Mouse (Mus musculus): ENCODE data around the gene Hexa. TPM values are rescaled to one million over a fixed set of nuclear protein-coding genes. Genes with fewer than 3 reads are reported as not detected.

Hexa gene
- total RNA-seq (2015) (98.6 and 103 TPM in 2 replicates), total RNA-seq (2017) (168 and 210 TPM in 2 replicates)

DNA sequence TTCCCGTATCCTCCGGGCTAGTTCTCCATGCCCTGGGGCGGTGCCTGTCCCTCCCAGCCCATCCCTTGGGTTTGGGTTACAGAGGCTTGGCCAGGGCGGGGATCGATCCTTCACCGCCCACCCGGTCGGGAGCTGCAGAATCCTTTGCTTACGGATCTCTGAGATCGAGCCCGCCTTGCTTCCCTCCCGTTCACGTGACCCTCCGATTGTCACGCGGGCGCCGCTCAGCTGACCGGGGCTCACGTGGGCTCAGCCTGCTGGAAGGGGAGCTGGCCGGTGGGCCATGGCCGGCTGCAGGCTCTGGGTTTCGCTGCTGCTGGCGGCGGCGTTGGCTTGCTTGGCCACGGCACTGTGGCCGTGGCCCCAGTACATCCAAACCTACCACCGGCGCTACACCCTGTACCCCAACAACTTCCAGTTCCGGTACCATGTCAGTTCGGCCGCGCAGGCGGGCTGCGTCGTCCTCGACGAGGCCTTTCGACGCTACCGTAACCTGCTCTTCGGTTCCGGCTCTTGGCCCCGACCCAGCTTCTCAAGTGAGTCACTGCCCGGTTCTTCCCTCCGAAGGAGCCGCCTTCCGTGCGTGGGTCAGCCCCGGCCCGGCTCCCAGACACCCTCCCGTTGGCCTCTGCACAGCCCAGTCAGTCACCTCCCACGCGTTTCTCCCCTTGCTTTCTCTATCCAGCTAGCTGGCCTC is at the start of gene Hexa, which contains the start of gene Tmem202:
Hexa (plus strand) TSS at position 100 of the 697 bp plus-strand sequence.
Tmem202 (minus strand) TSS at position 407 of the 697 bp plus-strand sequence.
- ATAC-seq (replicated peaks; ENCODE audit: poor library complexity): peak; percentile 58

DNA sequence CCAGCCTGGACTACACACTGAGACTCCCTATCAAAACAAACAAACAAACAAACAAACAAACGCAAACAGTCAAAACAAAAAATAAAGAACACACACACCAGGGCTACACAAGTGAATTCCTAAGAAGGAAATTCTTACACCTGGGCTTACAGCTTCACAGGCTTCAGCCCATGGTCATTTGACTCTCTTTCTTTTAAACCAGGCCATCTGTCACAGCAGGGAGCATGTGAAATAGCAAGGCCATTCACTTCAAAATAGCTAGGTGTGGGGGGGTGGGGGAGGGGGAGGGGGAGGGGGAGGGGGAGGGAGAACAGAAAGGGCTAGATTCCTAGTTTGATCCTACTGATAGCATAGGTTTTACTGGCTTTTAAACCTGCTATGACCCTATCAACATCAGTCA is 31.2 kb upstream of the Hexa start:
- ATAC-seq (replicated peaks; ENCODE audit: poor library complexity): no peak

DNA sequence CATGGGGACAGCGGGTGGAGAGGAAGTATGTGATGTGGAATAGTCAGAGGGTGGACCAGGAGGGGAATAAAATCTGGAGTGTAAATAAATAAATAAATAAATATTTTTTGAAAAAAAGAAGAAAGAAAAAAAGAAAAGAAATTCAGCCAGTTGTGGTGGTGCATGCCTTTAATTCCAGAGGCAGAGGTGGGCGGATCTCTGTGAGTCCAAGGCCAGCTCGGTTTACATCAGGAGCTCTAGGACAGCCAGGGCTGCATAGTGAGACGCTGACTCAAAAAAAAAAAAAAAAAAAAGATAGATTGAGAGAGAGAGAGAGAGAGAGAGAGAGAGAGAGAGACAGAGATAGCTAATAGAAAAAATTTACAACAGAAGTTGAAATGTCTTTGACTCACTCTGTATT is 27.0 kb upstream of the Hexa start:
- no peak for ATAC-seq (replicated peaks; ENCODE audit: poor library complexity)

DNA sequence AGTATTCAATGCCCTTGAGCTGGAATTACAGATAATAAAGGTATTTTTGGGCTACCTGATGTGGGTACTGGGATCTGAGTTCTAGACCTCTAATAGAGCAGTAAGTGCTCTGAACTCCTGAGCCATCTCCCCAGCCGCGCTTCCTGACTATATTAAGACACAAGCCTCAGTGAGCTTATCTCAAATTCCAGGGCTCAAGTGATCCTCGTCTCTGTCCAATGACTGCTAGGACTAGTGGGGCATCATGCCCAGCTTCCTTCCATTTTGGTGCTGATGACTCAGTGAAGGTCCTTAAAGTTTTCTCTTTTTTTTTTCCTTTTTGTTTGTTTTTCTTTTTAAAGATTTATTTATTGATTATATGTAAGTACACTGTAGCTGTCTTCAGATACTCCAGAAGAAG is 24.3 kb upstream of the Hexa start:
- no peak for ATAC-seq (replicated peaks; ENCODE audit: poor library complexity)

DNA sequence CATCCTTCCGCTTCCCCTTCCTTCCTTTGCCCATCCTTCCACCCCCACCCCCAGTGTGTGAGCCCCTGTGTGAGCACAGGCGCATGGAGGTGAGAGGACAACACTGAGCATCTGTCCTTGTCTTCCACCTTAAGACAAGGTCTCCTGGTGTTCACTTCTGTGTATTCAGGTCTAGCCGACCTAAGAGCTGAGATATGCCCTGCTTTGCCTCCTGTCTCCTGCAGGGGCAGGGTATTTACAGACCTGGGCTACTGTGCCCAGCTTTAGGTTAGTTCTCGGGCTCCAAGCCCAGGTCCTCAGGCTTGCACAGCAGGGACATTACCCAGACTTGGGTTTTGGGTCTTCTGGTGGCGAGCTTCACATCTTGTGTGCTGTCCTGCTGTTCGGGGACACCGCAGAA is 22.2 kb upstream of the Hexa start:
- ATAC-seq (replicated peaks; ENCODE audit: poor library complexity): peak; percentile 58

DNA sequence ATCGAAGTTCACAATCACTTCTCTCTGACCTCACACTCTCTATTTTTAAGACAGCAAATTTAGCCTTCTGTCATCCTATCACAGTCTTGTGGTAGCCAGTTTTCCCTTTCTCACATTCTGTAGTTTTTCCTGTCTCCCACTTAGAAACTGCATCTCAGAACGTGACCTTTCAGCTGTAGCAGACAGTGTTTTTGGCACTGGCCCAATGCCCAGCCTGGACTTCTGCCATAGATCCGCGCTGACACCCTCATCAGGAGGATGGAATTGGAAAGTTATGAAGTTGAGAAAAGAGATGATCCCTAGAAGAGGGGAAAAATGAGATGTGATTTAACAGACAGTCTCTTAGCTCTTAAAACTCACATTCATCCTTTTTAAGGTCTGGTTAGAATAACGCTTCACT is 20.4 kb upstream of the Hexa start:
- ATAC-seq (replicated peaks; ENCODE audit: poor library complexity): no peak

DNA sequence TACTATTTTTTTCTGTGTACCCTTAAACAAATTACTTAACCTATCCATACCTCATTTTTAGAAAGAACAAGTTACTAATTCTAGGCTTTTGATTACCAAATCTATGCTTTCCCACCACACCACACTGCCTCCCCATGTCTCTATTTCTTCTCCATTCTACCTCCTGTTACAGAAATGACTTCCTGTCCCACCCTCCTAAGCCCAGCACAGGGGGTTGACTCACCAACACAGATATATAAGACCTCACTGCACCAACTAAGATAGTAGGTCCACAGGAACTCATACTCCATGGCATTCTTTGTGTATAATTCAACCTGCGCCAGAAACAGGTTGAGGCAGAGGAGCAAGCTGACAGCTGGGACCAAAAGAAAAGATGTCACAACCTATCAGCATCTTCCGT is 19.9 kb upstream of the Hexa start:
- no peak for ATAC-seq (replicated peaks; ENCODE audit: poor library complexity)

DNA sequence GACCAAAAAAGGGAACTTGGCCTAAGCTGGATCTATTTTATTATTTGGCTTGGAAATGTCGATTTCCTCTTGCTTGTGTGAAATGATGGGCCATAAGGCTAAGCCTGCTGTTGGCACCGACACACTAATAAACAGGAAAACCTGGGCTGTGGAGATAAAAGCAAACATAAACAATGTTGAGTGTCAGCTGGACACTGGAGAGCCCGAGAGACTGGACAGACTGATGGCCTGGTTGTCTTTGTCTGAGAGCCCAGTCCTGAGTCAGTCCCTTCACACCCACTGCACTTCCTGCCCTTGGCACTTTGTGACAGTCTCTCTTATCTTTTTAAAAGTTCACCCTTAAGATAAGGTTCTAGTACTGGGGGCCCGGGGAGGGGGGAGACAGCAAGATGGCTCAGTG is 16.4 kb upstream of the Hexa start:
- no peak for ATAC-seq (replicated peaks; ENCODE audit: poor library complexity)

DNA sequence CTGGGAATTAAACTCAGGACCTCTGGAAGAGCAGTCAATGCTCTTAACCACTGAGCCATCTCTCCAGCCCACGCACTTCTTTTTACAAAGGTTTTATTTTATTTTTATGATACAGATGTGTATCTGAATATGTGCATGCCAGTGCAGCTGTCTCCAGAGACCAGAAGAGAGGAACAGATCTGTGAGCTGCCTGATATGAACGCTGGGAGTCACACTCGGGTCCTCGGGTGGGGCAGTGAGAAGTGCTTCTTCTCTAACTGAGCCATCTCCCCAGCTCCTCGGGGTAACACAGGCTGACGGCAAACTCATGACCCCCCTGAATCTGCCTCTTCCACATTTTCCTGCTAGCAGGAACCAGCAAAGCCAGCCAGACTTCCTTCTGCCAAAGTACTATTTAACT is 12.6 kb upstream of the Hexa start:
- peak; percentile 42; the same call in 1 of the 2 replicates for ATAC-seq (replicated peaks; ENCODE audit: poor library complexity)

DNA sequence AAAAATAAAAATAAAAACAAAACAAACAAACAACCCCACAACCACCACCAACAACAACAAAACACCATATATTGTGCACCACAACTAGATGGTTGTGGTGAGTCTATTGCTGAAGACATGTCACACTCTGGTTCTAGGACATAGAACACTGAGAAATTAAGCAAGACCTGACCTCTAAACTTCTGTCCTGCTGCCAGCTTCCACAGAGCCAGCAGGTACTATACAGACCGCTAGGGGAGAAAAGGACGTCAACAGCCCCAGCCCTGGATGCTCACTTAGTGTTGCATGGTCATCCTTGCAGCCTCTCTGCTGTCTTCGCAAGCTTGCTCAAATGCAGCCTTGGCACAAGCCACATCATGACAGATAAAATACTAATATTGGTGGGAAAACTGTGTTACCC is 11.8 kb upstream of the Hexa start:
- ATAC-seq (replicated peaks; ENCODE audit: poor library complexity): 0 out of 2 replicates have a peak, but pooled peaks have one; percentile 11

DNA sequence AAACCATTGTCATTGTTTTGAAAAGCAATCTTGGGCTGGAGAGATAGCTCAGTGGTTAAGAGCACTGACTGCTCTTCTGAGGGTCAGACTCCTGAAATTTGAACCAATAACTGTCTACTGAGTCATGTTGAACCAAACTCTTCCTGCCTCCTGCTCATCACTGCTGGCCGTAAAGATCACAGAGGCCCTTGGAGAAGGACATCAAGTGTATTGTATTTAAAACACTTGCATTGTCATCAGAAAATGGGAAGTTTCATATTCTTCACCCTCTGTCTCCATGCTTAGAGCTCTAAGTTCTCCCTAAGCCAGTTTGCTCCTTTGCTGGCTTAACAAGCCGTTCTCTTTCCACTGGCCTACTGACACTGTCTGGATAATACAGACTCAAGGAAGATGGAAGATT is 11.1 kb upstream of the Hexa start:
- no peak for ATAC-seq (replicated peaks; ENCODE audit: poor library complexity)

DNA sequence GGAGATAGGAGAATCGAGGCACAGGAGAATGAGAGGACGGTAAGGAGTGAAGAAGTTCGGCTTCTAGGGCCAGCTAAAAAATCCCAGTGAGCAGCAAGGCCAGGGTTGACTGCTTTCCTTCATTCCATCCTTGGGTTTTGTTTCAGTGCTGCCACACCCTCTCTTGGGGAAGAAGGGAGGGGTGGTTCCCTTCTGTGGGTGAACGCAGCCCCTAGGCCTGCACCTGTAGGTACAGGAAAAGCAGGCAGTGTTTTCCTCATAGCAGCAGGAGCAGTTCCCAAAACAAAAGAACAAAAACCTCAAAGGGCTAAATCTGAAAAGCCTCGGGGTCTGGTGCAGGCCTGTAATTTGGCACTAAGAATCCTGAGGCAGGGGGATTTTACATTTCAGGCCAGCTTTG is 7.7 kb upstream of the Hexa start:
- no peak for ATAC-seq (replicated peaks; ENCODE audit: poor library complexity)

DNA sequence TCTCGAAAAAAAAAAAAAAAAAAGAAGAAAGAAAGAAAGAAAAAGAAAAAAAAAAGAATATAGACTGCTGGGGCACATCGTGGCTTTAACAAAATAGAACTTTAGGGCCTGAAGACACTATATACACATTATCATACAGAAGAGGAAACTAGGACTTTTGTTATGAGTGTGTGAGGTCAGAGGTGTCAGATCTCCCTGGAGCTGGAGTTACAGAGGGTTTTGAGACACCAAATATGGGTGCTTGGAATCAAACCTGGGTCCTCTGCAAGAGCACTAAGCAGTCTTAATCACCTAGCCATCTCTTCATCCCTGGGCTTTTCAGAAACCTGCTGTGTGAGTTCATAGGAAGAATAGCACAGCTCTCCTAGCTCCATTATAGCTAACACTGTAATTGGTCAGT is 5.9 kb upstream of the Hexa start:
- no peak for ATAC-seq (replicated peaks; ENCODE audit: poor library complexity)

DNA sequence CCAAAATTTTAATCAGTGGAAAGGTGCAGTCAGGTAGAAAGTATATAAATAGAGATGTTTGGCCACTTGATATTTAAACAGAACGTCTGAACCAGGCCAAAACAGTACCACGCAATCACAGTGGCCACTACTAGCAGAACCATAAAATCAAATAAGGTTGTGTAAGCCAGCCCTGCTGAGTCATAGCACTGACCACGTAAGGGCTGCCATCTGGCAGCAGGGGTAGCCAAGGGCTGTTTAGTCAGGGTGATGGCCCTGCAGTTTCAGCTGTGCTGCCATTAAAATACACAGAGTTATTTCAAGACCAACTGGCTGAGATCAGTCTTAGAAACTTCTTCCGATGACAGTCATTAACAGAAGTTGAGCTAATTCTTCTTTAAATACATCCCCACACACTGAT is 5.5 kb upstream of the Hexa start:
- peak; percentile 41; the same call in 1 of the 2 replicates for ATAC-seq (replicated peaks; ENCODE audit: poor library complexity)

DNA sequence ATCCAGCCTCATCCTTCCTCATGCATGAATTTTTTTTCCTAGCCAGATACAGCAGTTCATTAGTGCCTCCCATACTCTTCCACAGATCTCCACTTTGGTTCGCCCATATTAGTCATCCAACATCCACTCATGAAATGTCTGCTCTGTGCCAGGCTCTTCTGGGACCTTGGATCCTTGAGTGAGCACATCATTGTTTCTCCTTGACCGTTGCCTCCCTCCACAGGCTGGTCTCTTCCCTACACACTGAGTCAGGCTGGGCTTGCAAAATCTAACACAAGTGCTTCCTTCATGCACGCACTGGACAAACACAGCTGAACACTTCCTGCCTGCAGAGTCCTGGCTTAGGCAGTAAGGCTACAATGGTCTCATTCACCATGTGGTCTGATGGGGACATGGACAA is 1.7 kb upstream of the Hexa start:
- peak; percentile 40 for ATAC-seq (replicated peaks; ENCODE audit: poor library complexity)

DNA sequence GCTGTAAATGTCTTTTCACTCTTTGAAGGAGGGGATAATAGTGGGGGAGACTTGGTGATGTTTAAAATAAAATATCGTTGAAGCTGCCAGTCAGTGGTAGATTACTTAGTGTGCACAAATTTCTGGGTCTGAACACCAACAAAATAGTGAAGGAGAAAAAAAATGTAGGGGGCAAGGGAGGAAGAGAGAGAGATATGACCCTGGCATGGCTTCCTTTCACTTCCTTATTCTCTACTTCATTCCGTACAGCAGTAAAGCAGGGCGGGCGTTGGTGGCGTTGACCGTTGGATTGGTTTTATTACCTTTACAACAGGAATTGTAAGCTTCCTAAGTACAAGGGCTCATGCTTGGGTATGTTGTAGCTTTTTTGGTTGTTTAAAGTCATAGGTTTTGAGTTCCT is 2.3 kb downstream of the Hexa start:
- no peak for ATAC-seq (replicated peaks; ENCODE audit: poor library complexity)

DNA sequence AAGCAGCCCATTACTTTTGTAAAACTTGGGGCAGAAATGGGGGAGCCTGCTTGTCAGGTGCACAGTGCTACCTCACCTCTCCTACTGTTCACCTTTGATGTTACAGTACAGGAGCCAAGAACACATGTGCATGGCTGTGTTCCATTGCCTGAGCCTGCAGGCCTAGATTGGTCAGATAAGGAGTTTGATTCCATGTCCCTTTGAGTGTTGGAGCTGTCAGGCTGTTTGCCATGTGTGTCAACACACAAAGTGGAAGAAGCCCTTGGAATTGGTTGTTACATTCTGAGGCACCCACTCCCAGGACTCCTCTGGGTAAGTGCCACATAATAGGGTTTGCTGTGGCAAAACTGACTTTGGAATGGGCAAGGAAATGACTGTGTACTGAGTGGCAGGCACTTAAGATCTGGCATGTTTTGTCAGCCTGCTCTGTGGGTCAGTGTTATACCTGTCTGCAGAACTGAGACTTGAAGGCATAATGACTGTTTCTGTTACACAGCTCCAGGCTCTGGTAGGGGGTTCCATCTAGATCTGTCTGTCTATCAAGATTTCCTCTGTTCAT is 3.5 kb downstream of the Hexa start:
- ATAC-seq (replicated peaks; ENCODE audit: poor library complexity): no peak

DNA sequence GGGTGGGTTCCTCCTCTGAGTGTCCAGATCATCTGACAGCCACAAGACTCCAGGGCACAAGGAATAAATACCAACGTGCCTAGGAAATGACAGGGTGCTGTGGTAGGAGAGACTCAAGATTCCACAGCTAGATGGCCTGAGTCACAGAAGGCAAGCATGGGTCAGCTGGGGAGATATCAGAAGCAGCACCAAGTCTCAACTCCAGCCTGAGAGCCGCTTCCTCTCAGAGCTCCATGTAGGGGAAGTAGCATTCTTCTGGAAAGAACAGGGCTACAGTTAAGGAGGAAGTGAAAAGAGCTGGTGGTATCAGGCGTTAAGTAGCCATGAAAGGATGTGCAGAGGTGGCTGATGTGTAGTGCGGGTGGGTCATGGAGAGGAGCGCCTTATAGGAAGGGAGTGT is 5.4 kb downstream of the Hexa start:
- peak; percentile 80 for ATAC-seq (replicated peaks; ENCODE audit: poor library complexity)

DNA sequence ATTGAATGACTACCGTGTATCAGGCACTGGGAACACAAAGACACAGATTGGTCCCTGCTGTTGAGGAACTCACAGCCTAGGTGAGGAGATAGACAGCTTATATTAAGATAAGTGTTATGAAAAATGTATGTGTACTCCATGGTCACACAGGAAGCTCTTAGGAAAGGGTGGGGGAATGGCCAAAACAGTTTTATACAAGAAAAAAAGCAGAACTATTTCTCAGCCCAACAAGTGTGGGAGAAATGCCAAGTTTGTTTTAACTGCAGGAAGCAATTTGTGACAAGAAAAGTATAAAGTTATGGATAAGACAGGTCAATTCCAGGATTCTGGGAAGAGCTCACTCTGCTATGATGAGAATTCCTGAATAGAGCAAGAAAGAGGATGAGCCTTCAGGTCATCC is 8.5 kb downstream of the Hexa start:
- no peak for ATAC-seq (replicated peaks; ENCODE audit: poor library complexity)

DNA sequence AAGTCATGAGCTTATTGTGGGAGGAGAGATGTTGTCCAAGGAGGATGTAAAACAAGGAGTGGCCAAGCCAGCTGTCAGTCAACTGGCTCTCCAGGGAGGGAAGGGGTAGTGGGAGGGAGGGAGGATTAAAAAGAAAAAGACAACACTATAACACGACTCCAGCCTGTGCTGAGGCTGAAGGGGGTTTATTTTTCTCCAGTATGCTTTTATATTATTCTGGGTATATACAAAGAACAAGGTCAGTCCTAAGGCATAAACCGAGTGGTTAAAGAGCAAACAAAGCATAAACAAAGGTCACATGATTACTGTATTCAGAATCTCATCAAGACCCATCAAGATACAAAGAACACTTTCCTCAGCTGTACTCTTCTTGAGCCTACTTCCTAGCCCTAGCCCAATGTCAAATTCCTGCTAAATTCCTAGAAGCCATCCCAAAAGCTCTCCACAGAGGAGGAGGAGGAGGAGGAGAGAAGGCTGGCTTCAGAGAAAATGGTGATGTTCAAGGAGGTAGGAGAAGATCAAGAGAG is 9.7 kb downstream of the Hexa start:
- no peak for ATAC-seq (replicated peaks; ENCODE audit: poor library complexity)

DNA sequence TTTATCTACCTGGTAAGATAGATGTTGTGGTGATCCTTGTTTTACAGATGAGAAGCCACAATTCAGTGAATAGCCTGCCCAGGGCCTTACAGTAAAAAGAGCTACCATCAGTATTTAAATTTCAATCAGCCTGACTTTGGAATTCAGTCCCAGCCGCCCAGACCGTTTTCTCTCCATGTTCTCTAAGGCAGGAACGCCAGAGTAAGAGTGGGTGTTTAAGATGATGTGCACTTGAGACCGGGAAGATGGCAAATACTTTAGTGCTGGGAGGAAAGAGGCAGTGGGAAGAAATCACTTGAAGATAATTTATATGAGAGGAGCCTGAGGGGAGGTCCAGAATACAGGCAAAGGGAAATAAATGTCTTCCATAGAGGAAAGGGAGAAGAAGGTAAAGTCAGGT is 10.7 kb downstream of the Hexa start:
- no peak for ATAC-seq (replicated peaks; ENCODE audit: poor library complexity)

DNA sequence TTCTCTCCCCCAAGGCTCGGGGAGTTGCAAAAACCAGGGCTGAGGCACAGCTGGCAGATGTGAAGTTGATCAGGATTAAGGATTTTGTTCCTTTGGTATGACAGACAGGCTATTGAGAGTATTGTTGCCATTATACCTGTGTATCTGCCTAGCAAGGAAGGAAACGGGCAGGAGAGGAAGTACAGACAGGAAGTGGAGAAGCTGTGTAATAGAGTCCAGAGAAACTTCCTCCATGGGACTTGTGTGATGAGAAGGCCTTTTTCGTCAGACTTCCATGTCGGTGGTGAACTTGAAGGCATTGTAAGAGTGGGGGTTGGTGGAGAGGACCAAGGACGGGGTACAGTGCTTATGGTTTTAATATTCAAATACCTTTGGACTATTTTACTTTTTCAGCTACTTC is 11.7 kb downstream of the Hexa start:
- peak; percentile 60 for ATAC-seq (replicated peaks; ENCODE audit: poor library complexity)

DNA sequence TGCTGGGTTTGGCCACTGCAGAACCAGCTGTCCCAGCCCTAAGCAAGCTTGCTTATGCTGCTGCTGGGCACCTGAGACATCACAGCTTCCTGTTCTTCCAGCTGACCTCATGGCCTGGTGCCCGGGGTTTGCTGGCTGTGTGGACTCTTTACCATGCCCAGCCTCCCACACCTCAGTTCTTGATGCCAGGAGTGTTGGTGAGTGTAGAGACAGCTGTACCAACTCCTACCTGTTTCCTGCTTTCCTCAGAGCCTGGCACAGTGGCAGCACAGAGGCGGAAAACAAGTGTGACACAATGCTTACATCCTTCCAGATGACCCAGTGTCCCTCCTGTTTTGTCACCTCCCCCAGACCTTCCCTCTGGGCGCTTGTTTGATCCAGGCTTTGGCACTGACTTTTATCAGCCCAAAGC is 12.3 kb downstream of the Hexa start:
- 0 out of 2 replicates have a peak, but pooled peaks have one; percentile 13 for ATAC-seq (replicated peaks; ENCODE audit: poor library complexity)
